Mouse (Mus musculus) heart, embryonic 14.5 days (tissue): ENCODE measurements at regions not wholly inside any gene's neighbourhood (a gene's known extent, or its start where the extent isn't known, plus 50 kb on each side); places are given as distances from the start of the nearest gene placed in this dataset.
A peak's percentile ranks its signal among the peaks of the same experiment; 100 is the strongest.

Source experiments
- ATAC-seq: fragments of 200-750 bp; cut with Nextera tagmentation; 2 replicates; pipeline ENCODE4 v1.8.0; 2017; ENCODE audit warnings: low read depth, moderate TSS enrichment; ENCODE audit not compliant: insufficient number of reproducible peaks, insufficient read depth, low FRiP score
- H3K27ac ChIP-seq, 2 experiments: fragments of 200-500 bp in 1 of 2; fragments of 300-500 bp in 1 of 2; sonication (generic) in 1 of 2; replicated peaks in 1 of 2; 2 replicates each; pipeline ENCODE4 v1.5.1; 2012 to 2014; ENCODE audit warnings: low read depth in 2 of 2, low read length in 2 of 2, control low read depth in 1 of 2, mild to moderate bottlenecking in 1 of 2, mixed read lengths in 1 of 2; ENCODE audit not compliant: control insufficient read depth in 1 of 2, insufficient read depth in 1 of 2
- H3K27me3 ChIP-seq: fragments of 300-500 bp; sonication (generic); 2 replicates; pipeline ENCODE4 v1.6.1; 2014; ENCODE audit warnings: mild to moderate bottlenecking, low read length, control low read depth; ENCODE audit not compliant: control insufficient read depth, insufficient read depth
- H3K36me3 ChIP-seq: fragments of 300-500 bp; sonication (generic); 2 replicates; pipeline ENCODE4 v1.6.1; 2014; ENCODE audit warnings: mild to moderate bottlenecking, control low read depth, low read length, mixed read lengths; ENCODE audit not compliant: control insufficient read depth, insufficient read depth
- H3K4me1 ChIP-seq, 2 experiments: fragments of 200-500 bp in 1 of 2; fragments of 300-500 bp in 1 of 2; sonication (generic) in 1 of 2; 2 replicates each; pipeline ENCODE4 v1.6.1; 2012 to 2014; ENCODE audit warnings: low read length in 2 of 2, control low read depth in 1 of 2, mixed read lengths in 1 of 2; ENCODE audit not compliant: control insufficient read depth in 2 of 2, insufficient read depth in 2 of 2
- H3K4me2 ChIP-seq: fragments of 300-500 bp; sonication (generic); 2 replicates; pipeline ENCODE4 v1.6.1; 2014; ENCODE audit warnings: mild to moderate bottlenecking, low read length
- H3K4me3 ChIP-seq, 2 experiments: fragments of 200-500 bp in 1 of 2; fragments of 300-500 bp in 1 of 2; sonication (generic) in 1 of 2; 2 replicates each; pipeline ENCODE4 v1.5.1; 2012 to 2014; ENCODE audit warnings: low read length in 2 of 2, mild to moderate bottlenecking in 2 of 2, control low read depth in 1 of 2, low read depth in 1 of 2, moderate library complexity in 1 of 2; ENCODE audit not compliant: control insufficient read depth in 1 of 2, insufficient read depth in 1 of 2
- H3K9ac ChIP-seq: fragments of 300-500 bp; sonication (generic); 2 replicates; pipeline ENCODE4 v1.6.1; 2014; ENCODE audit warnings: mild to moderate bottlenecking, low read length
- H3K9me3 ChIP-seq: fragments of 300-500 bp; sonication (generic); 2 replicates; pipeline ENCODE4 v1.6.1; 2016; ENCODE audit warnings: low read length, control low read depth; ENCODE audit not compliant: control insufficient read depth
- WGBS: fragments of 180-500 bp; shearing (Covaris S2); extraction: QIAGEN DNeasy Blood & Tissue Kit; methylation state at CpG from one replicate; pipeline ENCODE4 v1.1.7; 2014; 5-methylcytosine and 5-hydroxymethylcytosine counted together

GRCm38 (mm10) chr1:73362122-73362521, 346.4 kb upstream of the Tnp1 start:
- H3K36me3 ChIP-seq: no peaks in the 10 kb centered on the region
- 25% methylated on average over 1 of the region's 1 CpGs for WGBS
- peaks cover 36 to 59% of the 10 kb centered on the region in 2 experiments for H3K4me1 ChIP-seq
- no peak overlapping the region for H3K4me2 ChIP-seq
- H3K27me3 ChIP-seq: no peaks in the 10 kb centered on the region
- H3K4me3 ChIP-seq: no peak overlapping the region
- peak; percentile 84 for ATAC-seq
- H3K9ac ChIP-seq: no peak overlapping the region
- H3K27ac ChIP-seq: peak overlapping the region; percentile 83 to 85
- H3K9me3 ChIP-seq: no peaks in the 10 kb centered on the region

GRCm38 (mm10) chr1:73361300-73361699, 345.6 kb upstream of the Tnp1 start:
- peak overlapping the region; percentile 83 to 85 for H3K27ac ChIP-seq
- no peaks in the 10 kb centered on the region for H3K9me3 ChIP-seq
- H3K36me3 ChIP-seq: no peaks in the 10 kb centered on the region
- ATAC-seq: no peak
- no peak overlapping the region for H3K4me2 ChIP-seq
- H3K4me1 ChIP-seq: peaks cover 31 to 52% of the 10 kb centered on the region in 2 experiments
- no peak overlapping the region for H3K4me3 ChIP-seq
- H3K9ac ChIP-seq: no peak overlapping the region
- H3K27me3 ChIP-seq: no peaks in the 10 kb centered on the region
- 76% methylated on average over 7 of the region's 7 CpGs for WGBS

- Histone ChIP-seq H3K4me2 (no peak overlapping the region), H3K9ac (no peak overlapping the region), H3K27me3 (no peaks in the 10 kb centered on the region), H3K36me3 (no peaks in the 10 kb centered on the region), H3K27ac (no peak overlapping the region), H3K4me3 (no peak overlapping the region), H3K9me3 (no peaks in the 10 kb centered on the region), H3K4me1 (no peaks in the 10 kb centered on the region)
- WGBS: 67% methylated on average over 1 of the region's 1 CpGs
- ATAC-seq: no peak
Measured at GRCm38 (mm10) chr1:73354447-73354846, 338.7 kb upstream of the Tnp1 start.

- Histone ChIP-seq H3K27me3 (no peaks in the 10 kb centered on the region), H3K4me3 (no peak overlapping the region), H3K36me3 (no peaks in the 10 kb centered on the region), H3K27ac (no peak overlapping the region), H3K9me3 (no peaks in the 10 kb centered on the region), H3K4me1 (no peaks in the 10 kb centered on the region), H3K4me2 (no peak overlapping the region), H3K9ac (no peak overlapping the region)
- 43% methylated on average over 6 of the region's 6 CpGs for WGBS
- ATAC-seq: no peak
Measured at GRCm38 (mm10) chr1:73348476-73348875, 332.8 kb upstream of the Tnp1 start.

- no peak for ATAC-seq
- H3K4me3 ChIP-seq: no peak overlapping the region
- H3K27ac ChIP-seq: no peak overlapping the region
- WGBS: 50% methylated on average over 1 of the region's 1 CpGs
- H3K4me1 ChIP-seq: peaks cover 0 to 3% of the 10 kb centered on the region in 2 experiments; a peak in 1 of 4 replicates
- H3K27me3 ChIP-seq: no peaks in the 10 kb centered on the region
- no peak overlapping the region for H3K4me2 ChIP-seq
- H3K9ac ChIP-seq: no peak overlapping the region
- no peaks in the 10 kb centered on the region for H3K9me3 ChIP-seq
- no peaks in the 10 kb centered on the region for H3K36me3 ChIP-seq
Measured at GRCm38 (mm10) chr1:73344587-73344986, 328.9 kb upstream of the Tnp1 start.

- H3K27ac ChIP-seq: no peak overlapping the region
- no peak overlapping the region for H3K9ac ChIP-seq
- 66% methylated on average over 5 of the region's 5 CpGs for WGBS
- no peaks in the 10 kb centered on the region for H3K27me3 ChIP-seq
- H3K4me3 ChIP-seq: no peak overlapping the region
- H3K9me3 ChIP-seq: no peaks in the 10 kb centered on the region
- no peak overlapping the region for H3K4me2 ChIP-seq
- H3K4me1 ChIP-seq: peaks cover 0 to 3% of the 10 kb centered on the region in 2 experiments; a peak in 1 of 4 replicates
- H3K36me3 ChIP-seq: no peaks in the 10 kb centered on the region
- ATAC-seq: no peak
Measured at GRCm38 (mm10) chr1:73341911-73342310, 326.2 kb upstream of the Tnp1 start.

GRCm38 (mm10) chr1:73337401-73337800, 321.7 kb upstream of the Tnp1 start:
- H3K4me3 ChIP-seq: no peak overlapping the region
- no peak overlapping the region for H3K27ac ChIP-seq
- WGBS: 39% methylated on average over 2 of the region's 2 CpGs
- no peaks in the 10 kb centered on the region for H3K27me3 ChIP-seq
- no peaks in the 10 kb centered on the region for H3K9me3 ChIP-seq
- H3K36me3 ChIP-seq: no peaks in the 10 kb centered on the region
- no peak overlapping the region for H3K9ac ChIP-seq
- peaks cover 0 to 3% of the 10 kb centered on the region in 2 experiments; a peak in 1 of 4 replicates for H3K4me1 ChIP-seq
- H3K4me2 ChIP-seq: no peak overlapping the region
- no peak for ATAC-seq

- Histone ChIP-seq H3K4me3 (no peak overlapping the region), H3K9ac (no peak overlapping the region), H3K36me3 (no peaks in the 10 kb centered on the region), H3K27ac (no peak overlapping the region), H3K9me3 (no peaks in the 10 kb centered on the region), H3K4me1 (peaks cover 3 to 4% of the 10 kb centered on the region in 2 experiments; a peak in 2 of 4 replicates), H3K4me2 (no peak overlapping the region), H3K27me3 (no peaks in the 10 kb centered on the region)
- no peak for ATAC-seq
- WGBS: 56% methylated on average over 4 of the region's 4 CpGs
Measured at GRCm38 (mm10) chr1:73309556-73309955, 293.8 kb upstream of the Tnp1 start.
